Mouse (Mus musculus) lung, postnatal 0 days (tissue): ENCODE measurements around the gene Ptchd1. TPM values are rescaled to one million over a fixed set of nuclear protein-coding genes. Genes with fewer than 3 reads are reported as not detected.

Experiments
- ATAC-seq: fragments of 200-750 bp; cut with Nextera tagmentation; 2 replicates; pipeline ENCODE4 v1.8.0; 2017; ENCODE audit warnings: moderate library complexity
- DNase-seq: peaks from one replicate; pipeline ENCODE4 v3.0.0-alpha.2; 2016; ENCODE audit warnings: low spot score
- H3K27ac ChIP-seq: fragments of 300-500 bp; sonication (generic); 2 replicates; pipeline ENCODE4 v1.5.1; 2014; ENCODE audit warnings: antibody characterized with exemption, mild to moderate bottlenecking, low read length, mixed read lengths
- H3K27me3 ChIP-seq: fragments of 300-500 bp; sonication (generic); replicated peaks from 2 replicates; pipeline ENCODE4 v1.6.1; 2014; ENCODE audit warnings: low read length, mixed read lengths; ENCODE audit not compliant: insufficient read depth
- H3K36me3 ChIP-seq: fragments of 300-500 bp; sonication (generic); 2 replicates; pipeline ENCODE4 v1.6.1; 2014; ENCODE audit warnings: low read length, mixed read lengths; ENCODE audit not compliant: insufficient read depth
- H3K4me1 ChIP-seq: fragments of 300-500 bp; sonication (generic); 2 replicates; pipeline ENCODE4 v1.6.1; 2014; ENCODE audit warnings: antibody characterized with exemption, low read depth, low read length, mixed read lengths; ENCODE audit not compliant: insufficient read depth
- H3K4me2 ChIP-seq: fragments of 300-500 bp; sonication (generic); replicated peaks from 2 replicates; pipeline ENCODE4 v1.6.1; 2014; ENCODE audit warnings: low read depth, mild to moderate bottlenecking, low read length, moderate library complexity, mixed read lengths
- H3K4me3 ChIP-seq: fragments of 300-500 bp; sonication (generic); 2 replicates; pipeline ENCODE4 v1.5.1; 2014; ENCODE audit warnings: low read depth, low read length
- H3K9ac ChIP-seq: fragments of 300-500 bp; sonication (generic); replicated peaks from 2 replicates; pipeline ENCODE4 v1.6.1; 2014; ENCODE audit warnings: low read depth, mild to moderate bottlenecking
- H3K9me3 ChIP-seq: fragments of 300-500 bp; sonication (generic); 2 replicates; pipeline ENCODE4 v1.6.1; 2016; ENCODE audit warnings: low read length, mixed read lengths
- CTCF ChIP-seq: IDR thresholded peaks from 2 replicates; pipeline ENCODE4 v1.5.1; 2016; ENCODE audit warnings: antibody characterized with exemption, mild to moderate bottlenecking
- EP300 ChIP-seq: IDR thresholded peaks from 2 replicates; pipeline ENCODE4 v1.6.1; 2016; ENCODE audit warnings: antibody characterized with exemption, mild to moderate bottlenecking, control low read depth
- WGBS: fragments of 180-500 bp; shearing (Covaris S2); extraction: QIAGEN DNeasy Blood & Tissue Kit; methylation state at CpG from one replicate; pipeline ENCODE4 v1.1.7; 2014; 5-methylcytosine and 5-hydroxymethylcytosine counted together
- polyA plus RNA-seq: library from polyadenylated mRNA; unstranded; fragments of >200 nt; fragmentation: Nextera tagmentation; extraction: Ambion mirVana; gene quantifications from 2 replicates; pipeline ENCODE4 v1.2.1, GENCODE M21; 2015

The Ptchd1 gene
- polyA plus RNA-seq, 1 experiment from 2014 or later = 0.08 TPM

GRCm38 (mm10) chrX:155592467-155592866, 31.1 kb downstream of the Ptchd1 start:
- 45% methylated on average over 2 of the region's 2 CpGs for WGBS
- H3K4me3 ChIP-seq = no peak overlapping the region
- H3K27me3 ChIP-seq = no peaks in the 10 kb centered on the region
- no peaks in the 10 kb centered on the region for H3K36me3 ChIP-seq
- H3K9ac ChIP-seq = no peak overlapping the region
- no peak overlapping the region for H3K27ac ChIP-seq
- TF ChIP-seq CTCF (no peak), EP300 (no peak)
- DNase-seq = no peak
- H3K4me1 ChIP-seq = no peaks in the 10 kb centered on the region
- ATAC-seq = no peak
- no peaks in the 10 kb centered on the region for H3K9me3 ChIP-seq
- no peak overlapping the region for H3K4me2 ChIP-seq

- H3K36me3 ChIP-seq = no peaks in the 10 kb centered on the region
- no peak overlapping the region for H3K4me2 ChIP-seq
- DNase-seq (no peak), ATAC-seq (no peak)
- 62% methylated on average over 3 of the region's 3 CpGs for WGBS
- TF ChIP-seq EP300 = no peak
- no peak for TF ChIP-seq CTCF
- H3K9me3 ChIP-seq = no peaks in the 10 kb centered on the region
- H3K4me3 ChIP-seq = no peak overlapping the region
- no peak overlapping the region for H3K27ac ChIP-seq
- no peaks in the 10 kb centered on the region for H3K27me3 ChIP-seq
- no peak overlapping the region for H3K9ac ChIP-seq
- no peaks in the 10 kb centered on the region for H3K4me1 ChIP-seq
Measured at GRCm38 (mm10) chrX:155591490-155591889, 32.1 kb downstream of the Ptchd1 start.

- WGBS = 50% methylated on average over 2 of the region's 2 CpGs
Measured at GRCm38 (mm10) chrX:155584586-155584985, 39.0 kb downstream of the Ptchd1 start.

GRCm38 (mm10) chrX:155579791-155580190, 43.8 kb downstream of the Ptchd1 start:
- Histone ChIP-seq H3K36me3 (no peaks in the 10 kb centered on the region), H3K27me3 (no peaks in the 10 kb centered on the region), H3K27ac (no peak overlapping the region), H3K4me3 (no peak overlapping the region), H3K4me1 (no peaks in the 10 kb centered on the region), H3K4me2 (no peak overlapping the region), H3K9ac (no peak overlapping the region), H3K9me3 (no peaks in the 10 kb centered on the region)
- ATAC-seq (no peak), DNase-seq (no peak)
- TF ChIP-seq EP300 (no peak), CTCF (no peak)

More at GRCm38 (mm10) chrX:155584586-155584985, 39.0 kb downstream of the Ptchd1 start:
- H3K27me3 ChIP-seq = no peaks in the 10 kb centered on the region
- H3K9ac ChIP-seq = no peak overlapping the region
- H3K9me3 ChIP-seq = no peaks in the 10 kb centered on the region
- H3K4me3 ChIP-seq = no peak overlapping the region
- H3K36me3 ChIP-seq = no peaks in the 10 kb centered on the region
- DNase-seq (peak; percentile 11), ATAC-seq (no peak)
- no peak overlapping the region for H3K4me2 ChIP-seq
- no peaks in the 10 kb centered on the region for H3K4me1 ChIP-seq
- TF ChIP-seq EP300 (no peak), CTCF (no peak)
- no peak overlapping the region for H3K27ac ChIP-seq

- H3K4me3 ChIP-seq = no peak overlapping the region
- no peak overlapping the region for H3K9ac ChIP-seq
- H3K4me1 ChIP-seq = no peaks in the 10 kb centered on the region
- no peaks in the 10 kb centered on the region for H3K36me3 ChIP-seq
- TF ChIP-seq EP300 = no peak
- TF ChIP-seq CTCF = no peak
- H3K27ac ChIP-seq = no peak overlapping the region
- H3K9me3 ChIP-seq = no peaks in the 10 kb centered on the region
- DNase-seq = no peak
- H3K4me2 ChIP-seq = no peak overlapping the region
- no peaks in the 10 kb centered on the region for H3K27me3 ChIP-seq
- no peak for ATAC-seq
Measured at GRCm38 (mm10) chrX:155572396-155572795, 51.2 kb downstream of the Ptchd1 start.

GRCm38 (mm10) chrX:155543780-155544179, 79.8 kb downstream of the Ptchd1 start:
- H3K27me3 ChIP-seq = no peaks in the 10 kb centered on the region
- TF ChIP-seq EP300 = no peak
- no peak for TF ChIP-seq CTCF
- H3K27ac ChIP-seq = no peak overlapping the region
- H3K4me2 ChIP-seq = no peak overlapping the region
- H3K36me3 ChIP-seq = no peaks in the 10 kb centered on the region
- H3K9ac ChIP-seq = no peak overlapping the region
- H3K4me1 ChIP-seq = no peaks in the 10 kb centered on the region
- ATAC-seq = no peak
- H3K4me3 ChIP-seq = no peak overlapping the region
- DNase-seq = no peak
- no peaks in the 10 kb centered on the region for H3K9me3 ChIP-seq

Other genes with a start within 250 kb of the Ptchd1 start
- gene Gm15155, start 927 bp upstream of the Ptchd1 start, polyA plus RNA-seq = not detected in 2 replicates